Comparison of ENCODE assay signal across 8 mouse cellular contexts in the genomic region with DNA sequence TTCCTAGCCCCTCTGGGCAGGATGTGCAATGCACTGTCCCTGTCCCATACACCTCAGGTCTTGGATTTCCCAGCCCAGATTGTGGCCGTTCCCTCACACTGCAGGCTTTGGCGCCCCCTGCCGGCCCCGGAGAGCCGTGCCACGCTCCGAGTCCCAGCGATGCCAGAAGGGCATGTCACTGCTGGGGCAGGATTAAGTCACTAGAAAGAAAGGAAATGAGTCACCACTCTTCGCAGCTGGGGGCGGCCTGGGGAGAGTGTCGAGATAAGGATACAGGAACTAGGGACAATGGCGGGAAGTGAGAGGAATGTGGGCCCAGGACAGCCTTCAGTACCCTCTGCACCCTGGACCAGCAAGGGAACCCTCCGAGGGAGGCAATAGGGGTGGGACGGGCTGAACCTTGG. TPM values are rescaled to one million over a fixed set of nuclear protein-coding genes. Genes with fewer than 3 reads are reported as not detected.
DNase-seq lines count a peak whose midpoint lies in the region; ATAC-seq and TF ChIP-seq lines count a peak whose summit lies in the region.

No protein-coding gene starts in this region.

- 13% methylated on average over 14 of the region's 14 CpGs for WGBS in forebrain, embryonic 12.5 days
- 6% methylated on average over 14 of the region's 14 CpGs for whole genome bisulfite sequencing in heart, postnatal 0 days
- WGBS in liver, embryonic 15.5 days (ENCODE audit: insufficient replicate concordance): 1% methylated on average over 14 of the region's 14 CpGs
- 12% methylated on average over 14 of the region's 14 CpGs for WGBS in neural tube, embryonic 11.5 days
- 8% methylated on average over 14 of the region's 14 CpGs for WGBS in stomach, embryonic 16.5 days

- no peaks in the 10 kb centered on the region for H3K4me1 ChIP-seq in forebrain, embryonic 12.5 days
- peaks cover 15% of the 10 kb centered on the region; the same call in 1 of the 2 replicates for H3K4me1 ChIP-seq in heart, postnatal 0 days (ENCODE audit: control insufficient read depth, insufficient read depth)
- H3K4me1 ChIP-seq in liver, embryonic 15.5 days (replicated peaks): 0 out of 2 replicates have a peak, but pooled peaks cover 2% of the 10 kb centered on the region
- H3K4me1 ChIP-seq in neural tube, embryonic 11.5 days (ENCODE audit: control insufficient read depth, insufficient read depth, low read length): no peaks in the 10 kb centered on the region
- no peaks in the 10 kb centered on the region for H3K4me1 ChIP-seq in stomach, embryonic 16.5 days (ENCODE audit: control insufficient read depth, insufficient read depth, low read length)

- TF ChIP-seq EP300 in heart, postnatal 0 days (IDR thresholded peaks at IDR 0.05; ENCODE audit: low read depth): peak; percentile 97

- peak; percentile 73 for ATAC-seq in forebrain, embryonic 12.5 days (ENCODE audit: low FRiP score)
- ATAC-seq in heart, postnatal 0 days (ENCODE audit: insufficient read depth, low read depth): peak; percentile 94
- ATAC-seq in liver, embryonic 15.5 days (ENCODE audit: insufficient read depth): peak; percentile 69
- no peak for ATAC-seq in neural tube, embryonic 11.5 days (ENCODE audit: insufficient read depth, low FRiP score, low TSS enrichment)
- ATAC-seq in stomach, embryonic 16.5 days (ENCODE audit: insufficient read depth, low FRiP score): peak; percentile 92

- TF ChIP-seq CTCF in heart, postnatal 0 days (IDR thresholded peaks at IDR 0.05; ENCODE audit: low read depth): peak; percentile 98

- no peak overlapping the region for H3K4me2 ChIP-seq in forebrain, embryonic 12.5 days
- H3K4me2 ChIP-seq in heart, postnatal 0 days (ENCODE audit: low read depth, low read length): no peak overlapping the region
- no peak overlapping the region for H3K4me2 ChIP-seq in liver, embryonic 15.5 days
- H3K4me2 ChIP-seq in neural tube, embryonic 11.5 days (ENCODE audit: low read depth): no peak overlapping the region
- H3K4me2 ChIP-seq in stomach, embryonic 16.5 days (ENCODE audit: low read depth, low read length): no peak overlapping the region

- no peaks in the 10 kb centered on the region for H3K27me3 ChIP-seq in forebrain, embryonic 12.5 days
- H3K27me3 ChIP-seq in heart, postnatal 0 days (ENCODE audit: control insufficient read depth, insufficient read depth, low read length): no peaks in the 10 kb centered on the region
- 0 out of 2 replicates have a peak, but pooled peaks cover 2% of the 10 kb centered on the region for H3K27me3 ChIP-seq in liver, embryonic 15.5 days
- no peaks in the 10 kb centered on the region for H3K27me3 ChIP-seq in neural tube, embryonic 11.5 days (ENCODE audit: control insufficient read depth, insufficient read depth, low read length)
- no peaks in the 10 kb centered on the region for H3K27me3 ChIP-seq in stomach, embryonic 16.5 days (ENCODE audit: control insufficient read depth, insufficient read depth, low read length)

- no peaks in the 10 kb centered on the region for H3K36me3 ChIP-seq in forebrain, embryonic 12.5 days (replicated peaks)
- no peaks in the 10 kb centered on the region for H3K36me3 ChIP-seq in heart, postnatal 0 days (replicated peaks; ENCODE audit: control insufficient read depth, insufficient read depth, low read length)
- H3K36me3 ChIP-seq in liver, embryonic 15.5 days (replicated peaks): no peaks in the 10 kb centered on the region
- no peaks in the 10 kb centered on the region for H3K36me3 ChIP-seq in neural tube, embryonic 11.5 days (ENCODE audit: control insufficient read depth, insufficient read depth, low read length)
- no peaks in the 10 kb centered on the region for H3K36me3 ChIP-seq in stomach, embryonic 16.5 days (ENCODE audit: control insufficient read depth, insufficient read depth, low read length)

- no peak overlapping the region for H3K4me3 ChIP-seq in forebrain, embryonic 12.5 days (replicated peaks)
- H3K4me3 ChIP-seq in heart, postnatal 0 days (ENCODE audit: low read depth, low read length): no peak overlapping the region
- H3K4me3 ChIP-seq in liver, embryonic 15.5 days (replicated peaks): no peak overlapping the region
- H3K4me3 ChIP-seq in neural tube, embryonic 11.5 days (ENCODE audit: low read depth, low read length): no peak overlapping the region
- no peak overlapping the region for H3K4me3 ChIP-seq in stomach, embryonic 16.5 days (replicated peaks; ENCODE audit: low read length)

- no peak overlapping the region for H3K9ac ChIP-seq in forebrain, embryonic 12.5 days
- H3K9ac ChIP-seq in heart, postnatal 0 days (replicated peaks; ENCODE audit: low read depth, low read length): no peak overlapping the region
- no peak overlapping the region for H3K9ac ChIP-seq in liver, embryonic 15.5 days
- no peak overlapping the region for H3K9ac ChIP-seq in neural tube, embryonic 11.5 days (ENCODE audit: low read length)
- H3K9ac ChIP-seq in stomach, embryonic 16.5 days (ENCODE audit: low read length): peak overlapping the region; percentile 23; the same call in 1 of the 2 replicates

- no peak overlapping the region for H3K27ac ChIP-seq in forebrain, embryonic 12.5 days
- H3K27ac ChIP-seq in heart, postnatal 0 days (ENCODE audit: low read depth): peak overlapping the region; percentile 82
- no peak overlapping the region for H3K27ac ChIP-seq in liver, embryonic 15.5 days (replicated peaks)
- no peak overlapping the region for H3K27ac ChIP-seq in neural tube, embryonic 11.5 days (ENCODE audit: low read depth, low read length)
- no peak overlapping the region for H3K27ac ChIP-seq in stomach, embryonic 16.5 days (ENCODE audit: low read length)

- peak; percentile 83 to 86 for DNase-seq in CD8-positive naive resting alpha-beta T cell, adult 2 months (ENCODE audit: low read depth in 2 of 2, low spot score in 2 of 2)
- DNase-seq in c-Kit-positive CD71-negative TER-119-negative erythroid progenitor cells, embryonic 14.5 days (ENCODE audit: low read depth): peak; percentile 85
- peak; percentile 94 for DNase-seq in heart, postnatal 0 days (ENCODE audit: low spot score)
- peak; percentile 96 to 97 for DNase-seq in kidney, postnatal 4 days
- DNase-seq in neural tube, embryonic 11.5 days (ENCODE audit: low spot score): peak; percentile 89

- H3K9me3 ChIP-seq in forebrain, embryonic 12.5 days: no peaks in the 10 kb centered on the region
- H3K9me3 ChIP-seq in heart, postnatal 0 days (replicated peaks; ENCODE audit: control insufficient read depth, low read length): no peaks in the 10 kb centered on the region
- no peaks in the 10 kb centered on the region for H3K9me3 ChIP-seq in liver, embryonic 15.5 days (replicated peaks)
- H3K9me3 ChIP-seq in neural tube, embryonic 11.5 days (ENCODE audit: control insufficient read depth, low read length): no peaks in the 10 kb centered on the region
- H3K9me3 ChIP-seq in stomach, embryonic 16.5 days (replicated peaks; ENCODE audit: control insufficient read depth, low read length): no peaks in the 10 kb centered on the region

RNA-seq across cellular contexts. Expression of gene Wsb1, which starts 40.5 kb away (rescaled TPM):
- 457 and 459 TPM in 2 replicates for polyA plus RNA-seq in forebrain, embryonic 12.5 days (2016; fragmentation: Nextera tagmentation; extraction: Ambion mirVana)
- 60.4 and 73.2 TPM in 2 replicates for total RNA-seq in heart, postnatal 0 days (2014; rRNA removed; ENCODE audit: low replicate concordance)
- polyA plus RNA-seq in heart, postnatal 0 days (2015; fragmentation: Nextera tagmentation; extraction: Ambion mirVana): 63.9 and 64.5 TPM in 2 replicates
- 32.2 and 33.6 TPM in 2 replicates for polyA plus RNA-seq in liver, embryonic 15.5 days (2015; fragmentation: Nextera tagmentation; extraction: Ambion mirVana)
- 448 and 486 TPM in 2 replicates for polyA plus RNA-seq in neural tube, embryonic 11.5 days (2014; fragmentation: Nextera tagmentation; extraction: Ambion mirVana)
- polyA plus RNA-seq in stomach, embryonic 16.5 days (2015; fragmentation: Nextera tagmentation; extraction: Ambion mirVana): 188 and 192 TPM in 2 replicates
